Mouse (Mus musculus): ENCODE measurements around the gene Gm40193. TPM values are rescaled to one million over a fixed set of nuclear protein-coding genes. Genes with fewer than 3 reads are reported as not detected.

The Gm40193 gene
- polyA plus RNA-seq (2011; ENCODE audit: insufficient read depth, insufficient read length, low replicate concordance, missing spikeins) = not detected in 2 replicates

DNA sequence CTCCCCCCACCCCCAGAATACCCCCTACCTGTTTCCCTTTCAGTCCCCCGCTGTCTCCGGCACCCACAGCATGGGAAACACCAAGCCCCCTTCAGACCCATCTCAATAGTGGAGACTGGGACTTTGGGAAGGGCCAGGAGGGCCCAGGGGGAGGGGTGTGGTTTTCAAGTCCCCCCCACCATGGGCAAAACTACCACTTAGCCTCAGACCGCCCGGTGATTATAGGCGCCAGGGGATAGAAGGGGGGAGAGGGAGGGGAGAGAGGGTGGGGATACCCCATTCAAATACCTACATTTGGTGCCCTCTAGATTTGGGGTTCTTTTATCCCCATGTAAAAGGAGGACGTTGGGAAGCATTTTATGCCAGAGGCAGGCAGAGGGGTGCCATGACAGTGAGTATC, at the start of gene Gm40193:
Gene Gm40193 (minus strand): TSS at position 101 of the 400 bp plus-strand sequence.
- Histone ChIP-seq H3K27ac (ENCODE audit: control insufficient read depth, insufficient read depth, low read depth, low read length, poor library complexity) (no peak within 1 kb of the TSS), H3K4me1 (ENCODE audit: control insufficient read depth, insufficient read depth, low read length) (no peaks in the 10 kb centered on the region), H3K4me3 (replicated peaks; ENCODE audit: control insufficient read depth, low read depth, low read length) (no peak within 1 kb of the TSS)
- WGBS = 89% methylated on average over 6 of the region's 6 CpGs
- TF ChIP-seq POLR2A (IDR thresholded peaks at IDR 0.05; ENCODE audit: borderline replicate concordance, control insufficient read depth, low read depth, low read length) = no peak
- no peak for TF ChIP-seq CTCF (IDR thresholded peaks at IDR 0.05; ENCODE audit: control insufficient read depth, insufficient read depth, low read length)

DNA sequence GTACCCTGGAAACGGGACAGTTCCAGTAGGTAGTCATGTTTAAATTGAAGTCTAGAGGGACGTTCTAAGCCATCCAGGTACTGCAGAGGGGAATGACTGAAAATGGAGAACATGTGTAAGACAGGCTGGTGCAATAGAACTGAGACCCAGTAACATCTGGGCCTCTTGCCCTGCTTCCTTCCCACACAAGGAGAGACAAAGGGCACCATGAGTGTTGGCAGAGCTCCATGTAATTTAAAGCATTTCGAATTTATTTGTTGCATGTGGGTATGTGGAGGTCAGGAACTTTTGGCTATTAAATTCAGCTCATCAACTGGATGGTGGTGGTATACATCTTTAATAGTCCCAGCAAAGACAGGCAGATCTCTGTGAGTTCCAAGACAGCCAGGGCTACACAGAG, 49.5 kb upstream of the Gm40193 start:
- Histone ChIP-seq H3K4me3 (replicated peaks; ENCODE audit: control insufficient read depth, low read depth, low read length) (no peak overlapping the region), H3K27ac (ENCODE audit: control insufficient read depth, insufficient read depth, low read depth, low read length, poor library complexity) (no peak overlapping the region), H3K4me1 (ENCODE audit: control insufficient read depth, insufficient read depth, low read length) (peaks cover 8% of the 10 kb centered on the region)
- WGBS = 26% methylated on average over 3 of the region's 3 CpGs
- TF ChIP-seq CTCF (IDR thresholded peaks at IDR 0.05; ENCODE audit: control insufficient read depth, insufficient read depth, low read length) (no peak), POLR2A (IDR thresholded peaks at IDR 0.05; ENCODE audit: borderline replicate concordance, control insufficient read depth, low read depth, low read length) (no peak)

DNA sequence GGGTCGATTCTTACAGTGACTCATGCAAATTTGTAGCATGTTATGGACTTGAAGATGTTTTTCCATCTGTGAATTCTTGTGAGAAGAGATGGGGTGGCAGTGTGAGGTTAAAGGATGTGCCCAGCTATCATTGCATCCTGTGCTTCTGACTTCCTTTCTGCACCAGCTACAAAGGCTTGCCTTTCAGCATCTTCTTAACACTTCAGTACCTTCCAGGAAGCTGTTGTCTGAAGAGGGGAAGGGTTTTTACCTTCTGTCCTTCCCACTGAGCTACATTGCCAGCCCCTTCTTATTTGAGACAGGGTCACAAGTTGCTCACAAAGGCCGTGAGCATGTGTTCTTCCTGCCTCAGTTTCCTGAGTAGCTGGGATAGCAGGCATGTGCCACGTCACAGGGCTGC, 48.2 kb upstream of the Gm40193 start:
- TF ChIP-seq POLR2A (IDR thresholded peaks at IDR 0.05; ENCODE audit: borderline replicate concordance, control insufficient read depth, low read depth, low read length) = no peak
- no peak for TF ChIP-seq CTCF (IDR thresholded peaks at IDR 0.05; ENCODE audit: control insufficient read depth, insufficient read depth, low read length)
- Histone ChIP-seq H3K4me3 (replicated peaks; ENCODE audit: control insufficient read depth, low read depth, low read length) (no peak overlapping the region), H3K4me1 (ENCODE audit: control insufficient read depth, insufficient read depth, low read length) (peaks cover 5% of the 10 kb centered on the region), H3K27ac (ENCODE audit: control insufficient read depth, insufficient read depth, low read depth, low read length, poor library complexity) (peak overlapping the region; percentile 31; the same call in 1 of the 2 replicates)
- 37% methylated on average over 3 of the region's 3 CpGs for WGBS

DNA sequence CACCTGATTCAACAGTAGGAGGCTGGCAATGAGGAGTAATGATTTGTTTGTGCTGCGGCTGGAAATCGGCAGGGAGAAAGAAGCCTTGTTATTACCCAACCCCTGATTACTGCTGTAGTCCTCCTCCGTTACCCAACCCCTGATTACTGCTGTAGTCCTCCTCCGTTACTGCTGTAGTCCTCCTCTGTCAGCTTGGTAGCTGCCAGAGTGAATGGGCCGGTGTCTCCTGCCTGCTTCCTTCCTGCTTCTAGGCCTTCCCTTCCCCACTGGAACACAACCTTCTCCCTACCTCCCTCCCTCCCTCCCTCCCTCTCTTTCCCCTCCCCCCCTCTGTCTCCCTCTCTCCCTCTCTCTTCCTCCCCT, 47.6 kb upstream of the Gm40193 start:
- WGBS = 25% methylated on average over 5 of the region's 5 CpGs
- H3K4me1 ChIP-seq (ENCODE audit: control insufficient read depth, insufficient read depth, low read length) = peaks cover 5% of the 10 kb centered on the region
- TF ChIP-seq POLR2A (IDR thresholded peaks at IDR 0.05; ENCODE audit: borderline replicate concordance, control insufficient read depth, low read depth, low read length) = no peak
- no peak for TF ChIP-seq CTCF (IDR thresholded peaks at IDR 0.05; ENCODE audit: control insufficient read depth, insufficient read depth, low read length)

DNA sequence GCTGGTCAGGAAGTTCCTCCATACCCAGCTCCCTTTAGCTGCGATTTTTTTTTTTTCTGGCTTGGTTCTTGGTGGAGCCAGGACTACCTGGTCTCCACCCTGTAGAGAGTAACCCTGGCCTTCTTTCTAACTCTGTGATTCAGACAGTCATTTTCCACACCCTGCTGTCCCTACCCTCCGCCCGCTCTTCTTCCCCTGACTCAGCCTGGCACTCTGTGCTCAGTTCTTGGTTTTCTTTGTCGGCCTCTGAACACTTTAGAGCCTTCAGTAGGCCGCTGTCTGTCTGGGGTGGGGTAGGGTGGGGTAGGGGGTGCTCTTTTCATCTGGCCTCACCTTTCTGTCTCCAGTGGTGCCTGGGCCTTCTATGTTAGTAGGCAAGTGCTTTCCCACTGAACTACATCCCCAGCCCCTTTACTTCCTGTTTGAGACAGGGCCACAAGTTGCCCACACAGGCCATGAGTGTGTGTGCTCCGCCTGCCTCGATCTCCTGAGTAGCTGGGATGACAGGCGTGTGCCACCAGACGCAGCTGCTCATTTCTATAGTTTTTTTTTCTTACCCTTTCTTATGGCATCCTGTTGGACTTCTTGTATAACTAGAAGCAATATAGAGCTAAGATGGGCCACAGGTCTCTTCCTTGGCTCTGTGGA, 47.1 kb upstream of the Gm40193 start:
- TF ChIP-seq POLR2A (IDR thresholded peaks at IDR 0.05; ENCODE audit: borderline replicate concordance, control insufficient read depth, low read depth, low read length) = no peak
- H3K27ac ChIP-seq (ENCODE audit: control insufficient read depth, insufficient read depth, low read depth, low read length, poor library complexity) = no peak overlapping the region
- no peak overlapping the region for H3K4me3 ChIP-seq (replicated peaks; ENCODE audit: control insufficient read depth, low read depth, low read length)
- WGBS = 43% methylated on average over 9 of the region's 9 CpGs
- H3K4me1 ChIP-seq (ENCODE audit: control insufficient read depth, insufficient read depth, low read length) = peaks cover 5% of the 10 kb centered on the region

More for the DNA sequence above, 47.6 kb upstream of the Gm40193 start:
- no peak overlapping the region for H3K4me3 ChIP-seq (replicated peaks; ENCODE audit: control insufficient read depth, low read depth, low read length)
- 0 out of 2 replicates have a peak overlapping the region, but pooled peaks have one; percentile 15 for H3K27ac ChIP-seq (ENCODE audit: control insufficient read depth, insufficient read depth, low read depth, low read length, poor library complexity)

DNA sequence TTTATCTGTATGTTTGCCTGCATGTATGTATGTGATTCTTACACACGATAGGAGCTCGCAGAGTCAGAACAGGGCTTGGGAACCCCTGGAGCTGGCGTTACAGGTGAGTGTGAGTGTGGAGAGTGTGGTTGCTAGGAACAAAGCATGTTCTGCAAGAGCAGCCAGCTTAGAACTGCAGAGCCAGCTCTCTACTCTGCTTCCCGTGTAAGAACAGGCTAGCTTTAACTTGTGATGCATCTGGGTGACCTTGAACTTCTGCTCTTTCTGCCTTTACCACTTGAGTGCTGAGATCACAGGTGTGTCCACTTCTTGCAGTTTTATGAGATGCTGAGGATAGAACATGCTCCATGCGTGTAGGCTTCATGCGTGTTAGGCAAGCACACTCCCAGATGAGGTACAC, 46.2 kb upstream of the Gm40193 start:
- Histone ChIP-seq H3K4me1 (ENCODE audit: control insufficient read depth, insufficient read depth, low read length) (peaks cover 5% of the 10 kb centered on the region), H3K4me3 (replicated peaks; ENCODE audit: control insufficient read depth, low read depth, low read length) (no peak overlapping the region), H3K27ac (ENCODE audit: control insufficient read depth, insufficient read depth, low read depth, low read length, poor library complexity) (no peak overlapping the region)
- WGBS = 81% methylated on average over 6 of the region's 6 CpGs
- no peak for TF ChIP-seq CTCF (IDR thresholded peaks at IDR 0.05; ENCODE audit: control insufficient read depth, insufficient read depth, low read length)
- no peak for TF ChIP-seq POLR2A (IDR thresholded peaks at IDR 0.05; ENCODE audit: borderline replicate concordance, control insufficient read depth, low read depth, low read length)

DNA sequence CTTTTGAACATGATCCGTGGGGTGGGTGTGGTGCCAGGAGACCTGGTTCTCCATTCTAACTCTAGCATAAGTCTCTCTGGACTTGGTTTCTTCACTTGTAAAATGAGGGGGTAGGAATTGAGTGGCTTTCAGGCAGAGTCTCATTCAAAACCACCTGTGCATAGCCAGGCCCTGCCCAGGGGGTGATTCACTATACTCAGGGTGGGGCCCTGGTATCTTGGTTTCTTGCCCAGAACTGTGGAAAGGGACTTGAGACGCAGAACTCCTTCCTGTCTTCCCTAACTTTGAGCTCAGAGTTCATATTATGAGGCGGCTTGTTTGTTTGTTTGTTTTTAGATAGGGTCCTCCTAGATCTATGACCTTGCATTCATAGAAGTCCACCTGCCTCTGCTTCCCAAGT, 44.5 kb upstream of the Gm40193 start:
- H3K27ac ChIP-seq (ENCODE audit: control insufficient read depth, insufficient read depth, low read depth, low read length, poor library complexity) = no peak overlapping the region
- H3K4me3 ChIP-seq (replicated peaks; ENCODE audit: control insufficient read depth, low read depth, low read length) = no peak overlapping the region
- WGBS = 76% methylated on average over 3 of the region's 3 CpGs
- TF ChIP-seq CTCF (IDR thresholded peaks at IDR 0.05; ENCODE audit: control insufficient read depth, insufficient read depth, low read length) (no peak), POLR2A (IDR thresholded peaks at IDR 0.05; ENCODE audit: borderline replicate concordance, control insufficient read depth, low read depth, low read length) (no peak)
- H3K4me1 ChIP-seq (ENCODE audit: control insufficient read depth, insufficient read depth, low read length) = peaks cover 3% of the 10 kb centered on the region

DNA sequence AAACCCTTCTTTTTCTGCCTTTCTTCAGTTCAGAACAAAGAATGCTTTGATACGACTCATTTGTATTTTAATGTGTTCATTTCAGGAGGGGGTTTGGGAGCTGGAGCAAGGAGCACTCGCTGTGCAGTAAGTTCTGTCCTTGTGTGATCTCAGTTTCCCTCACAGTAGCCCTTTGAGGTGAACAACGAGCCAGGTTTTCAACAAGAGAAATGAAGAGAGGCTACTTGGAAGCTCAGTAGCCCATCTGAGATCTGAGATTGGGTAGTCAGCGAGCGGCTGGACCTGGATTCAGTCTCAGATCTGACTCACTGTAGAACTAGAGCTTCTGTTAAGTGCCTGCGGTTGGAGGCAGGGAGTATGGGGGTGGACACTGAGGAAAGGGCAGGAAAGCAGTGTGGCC, 41.1 kb upstream of the Gm40193 start:
- H3K4me1 ChIP-seq (ENCODE audit: control insufficient read depth, insufficient read depth, low read length) = no peaks in the 10 kb centered on the region; the same call in 1 of the 2 replicates
- no peak overlapping the region for H3K27ac ChIP-seq (ENCODE audit: control insufficient read depth, insufficient read depth, low read depth, low read length, poor library complexity)
- no peak overlapping the region for H3K4me3 ChIP-seq (replicated peaks; ENCODE audit: control insufficient read depth, low read depth, low read length)
- no peak for TF ChIP-seq POLR2A (IDR thresholded peaks at IDR 0.05; ENCODE audit: borderline replicate concordance, control insufficient read depth, low read depth, low read length)
- TF ChIP-seq CTCF (IDR thresholded peaks at IDR 0.05; ENCODE audit: control insufficient read depth, insufficient read depth, low read length) = no peak
- 88% methylated on average over 6 of the region's 6 CpGs for WGBS
